Mouse (Mus musculus) 3134 (cell line): ENCODE results near the gene Cyp4f15.
"Not testable (repeated sequence)": the region's sequence is repeated elsewhere in the genome, so short reads cannot be mapped to it uniquely, and the experiment has no call there.

Source experiments
- DNase-seq: peaks from one replicate; pipeline ENCODE4 v3.0.0-alpha.2; 2011; ENCODE audit warnings: low spot score; ENCODE audit not compliant: insufficient read length; ENCODE audit errors: extremely low read depth

Cyp4f15 gene

DNA sequence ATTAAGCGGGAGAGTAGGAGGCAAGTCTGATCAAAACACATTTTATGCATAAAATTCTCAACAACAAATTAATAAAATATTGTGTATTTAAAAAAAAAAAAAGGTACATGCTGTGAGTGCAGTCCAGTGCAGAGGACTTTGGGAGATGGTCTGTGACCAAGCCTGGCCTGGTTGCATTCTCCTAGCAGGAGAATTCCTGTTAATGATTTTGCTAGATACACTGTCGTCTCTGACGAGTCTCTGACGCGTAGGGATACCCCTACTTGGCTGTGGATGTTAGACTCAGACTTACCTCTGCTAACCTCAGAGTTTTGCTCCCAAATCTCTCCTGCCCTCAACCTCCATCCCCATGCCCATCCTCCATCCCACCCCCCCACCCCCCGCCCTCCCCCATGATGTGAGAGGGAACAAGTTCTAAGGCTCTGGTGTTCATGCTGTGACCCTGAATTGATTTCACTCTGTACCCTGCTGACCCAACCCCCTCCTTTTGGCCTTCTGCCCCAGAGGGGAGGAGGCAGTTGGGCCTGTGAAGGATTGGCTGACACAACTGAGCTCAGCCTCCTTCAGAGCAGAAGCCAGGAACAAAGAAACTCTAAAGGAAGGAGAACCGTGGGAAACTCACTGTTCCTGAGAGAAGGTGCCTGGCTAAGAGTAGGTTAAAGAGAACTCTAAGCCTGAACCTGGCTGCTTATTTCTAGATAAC is at the start of gene Cyp4f15:
Gene Cyp4f15, plus strand, starts transcription at position 580 of the 703 bp plus-strand sequence.
- DNase-seq: no peak

DNA sequence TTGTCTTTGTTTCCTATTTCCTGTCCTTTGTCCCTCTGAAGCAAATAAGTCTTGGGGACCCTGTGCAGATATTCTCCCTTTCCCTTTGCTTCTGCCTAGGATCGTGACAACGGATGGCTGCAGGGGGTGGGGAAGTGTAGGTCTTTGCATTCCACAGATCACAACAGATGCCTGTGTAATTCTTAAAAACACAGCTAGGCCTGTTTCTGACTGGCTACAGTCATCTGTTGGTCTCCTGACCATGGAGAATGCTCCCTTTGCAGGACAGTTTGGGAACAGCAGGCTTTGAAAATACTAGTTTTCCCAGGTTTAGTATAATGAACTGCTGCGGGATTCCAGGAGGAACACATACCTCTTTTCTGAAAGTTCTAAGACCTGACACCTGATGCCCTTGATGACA is 49.1 kb upstream of the Cyp4f15 start:
- no peak for DNase-seq

DNA sequence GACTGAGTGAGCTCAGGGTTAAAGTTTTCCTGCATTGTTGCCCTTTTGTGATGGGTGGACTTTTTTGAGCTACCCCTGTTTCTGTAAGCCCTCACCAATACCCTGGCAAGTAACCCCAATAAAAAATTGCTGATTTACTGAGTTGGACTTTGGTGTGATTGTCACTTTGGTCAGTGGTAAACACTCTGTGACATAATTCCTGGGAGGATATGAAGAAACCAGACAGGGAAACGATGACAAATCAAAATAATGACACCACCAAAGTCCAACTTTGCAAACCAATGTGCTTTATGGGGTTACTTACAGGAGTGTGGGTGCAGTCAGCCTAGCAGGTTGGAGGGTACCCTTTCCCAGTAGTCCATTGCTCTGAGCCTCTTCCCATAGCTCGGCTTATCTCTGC is 48.3 kb upstream of the Cyp4f15 start:
- no peak for DNase-seq

DNA sequence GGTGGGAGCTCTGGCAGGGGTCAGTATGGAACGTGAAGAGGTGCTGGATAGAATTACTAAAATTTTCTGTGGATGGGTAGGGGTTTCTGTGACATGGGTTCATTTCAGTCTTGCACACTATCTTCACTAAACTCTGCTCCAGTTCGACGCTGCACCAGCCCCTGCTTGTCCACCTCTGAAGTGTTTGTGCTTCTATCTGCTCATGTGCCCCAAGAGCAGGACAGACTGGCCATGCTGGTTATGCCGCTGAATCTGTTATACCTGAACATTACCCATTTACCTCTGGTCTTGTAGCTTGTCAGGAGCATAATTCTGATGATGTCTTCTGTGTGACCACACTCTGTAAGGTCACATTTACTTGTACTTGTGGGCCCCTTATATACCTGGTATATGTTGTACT is 38.8 kb upstream of the Cyp4f15 start:
- no peak for DNase-seq

DNA sequence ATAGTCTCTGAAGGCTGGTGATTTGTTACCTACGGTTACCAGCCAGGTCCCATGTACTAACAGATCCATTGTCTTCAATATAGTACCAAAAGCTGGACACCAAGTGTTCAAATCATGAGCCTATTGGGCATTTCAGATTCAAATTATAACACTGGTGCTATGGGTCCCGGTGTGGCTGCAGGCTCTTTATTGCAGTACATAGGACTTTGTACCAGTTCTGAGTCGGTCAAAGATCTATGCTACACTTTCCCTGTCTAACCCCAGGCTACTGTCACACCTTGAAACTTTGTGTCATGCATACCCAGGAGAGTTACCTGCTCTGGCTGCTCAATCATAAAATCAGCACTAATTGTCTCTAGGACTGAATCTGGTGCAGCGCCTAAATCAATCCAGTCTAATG is 31.6 kb upstream of the Cyp4f15 start:
- no peak for DNase-seq

DNA sequence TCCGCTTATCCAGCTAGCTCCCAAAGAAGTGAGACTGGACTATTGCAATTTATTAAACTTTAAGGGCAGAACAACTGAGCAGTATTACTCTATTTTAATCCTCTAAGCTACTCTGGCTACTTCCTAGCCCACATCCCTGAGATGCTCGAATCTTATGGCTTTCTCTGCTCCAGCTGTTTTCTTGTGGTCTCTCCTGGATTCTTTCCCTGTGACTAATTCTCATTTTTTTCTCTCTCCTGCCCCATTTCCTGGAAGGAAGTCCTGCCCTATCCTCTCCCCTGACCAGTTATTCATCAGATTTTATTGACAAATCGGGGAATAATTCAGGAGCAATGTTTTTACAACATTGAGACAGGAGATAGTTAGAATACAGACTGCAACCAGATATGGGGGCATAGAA is 28.4 kb upstream of the Cyp4f15 start:
- DNase-seq: no peak

- DNase-seq: no peak
Observed at GRCm38 (mm10) chr17:32658246-32658645, 27.2 kb upstream of the Cyp4f15 start.

- DNase-seq: no peak
Observed at GRCm38 (mm10) chr17:32658712-32659111, 26.7 kb upstream of the Cyp4f15 start, which contains the start of gene Cyp4f40. Gene Cyp4f40 (plus strand): TSS chr17:32658900.

DNA sequence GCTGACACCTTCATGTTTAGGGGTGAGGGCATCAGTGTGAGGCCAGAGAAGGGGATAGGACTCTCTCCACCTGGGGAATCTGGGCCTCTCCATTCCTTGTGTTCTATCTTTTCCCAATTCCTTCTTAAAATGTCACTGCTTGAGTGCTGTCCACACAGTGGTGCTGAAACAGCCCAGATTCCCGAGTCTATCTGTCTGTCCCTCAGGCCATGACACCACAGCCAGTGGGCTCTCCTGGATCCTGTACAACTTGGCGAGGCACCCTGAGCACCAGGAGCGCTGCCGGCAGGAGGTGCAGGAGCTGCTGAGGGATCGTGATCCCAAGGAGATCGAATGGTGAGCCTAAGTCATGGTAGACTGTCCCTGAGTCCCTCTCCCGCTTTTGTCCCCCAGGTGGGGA is 11.5 kb upstream of the Cyp4f15 start:
- DNase-seq: no peak

DNA sequence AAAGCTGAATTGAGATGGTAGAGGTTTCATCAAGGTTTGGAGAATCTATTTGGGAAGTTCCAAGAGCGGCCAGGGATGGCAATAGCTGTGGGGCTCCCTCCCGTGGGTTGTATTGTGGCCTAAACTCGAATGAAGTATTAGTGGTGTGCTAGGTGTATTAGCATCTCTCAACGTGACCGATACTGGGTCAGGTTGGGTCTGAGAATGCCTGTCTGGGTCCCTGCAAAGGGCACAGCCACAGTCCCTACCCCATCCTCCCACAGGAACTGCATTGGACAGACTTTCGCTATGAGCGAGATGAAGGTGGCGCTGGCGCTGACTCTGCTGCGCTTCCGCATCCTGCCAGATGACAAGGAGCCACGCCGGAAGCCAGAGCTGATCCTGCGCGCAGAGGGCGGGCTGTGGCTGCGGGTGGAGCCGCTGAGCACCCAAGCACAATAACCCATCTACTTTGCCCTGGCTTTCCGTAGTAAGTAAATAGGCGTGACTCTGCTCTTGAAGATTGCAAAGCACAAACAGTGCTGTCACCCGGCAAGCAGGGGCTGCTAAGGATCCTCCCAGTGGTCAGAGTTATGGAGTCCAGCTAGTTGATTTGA is 9.3 kb upstream of the Cyp4f15 start:
- no peak for DNase-seq

DNA sequence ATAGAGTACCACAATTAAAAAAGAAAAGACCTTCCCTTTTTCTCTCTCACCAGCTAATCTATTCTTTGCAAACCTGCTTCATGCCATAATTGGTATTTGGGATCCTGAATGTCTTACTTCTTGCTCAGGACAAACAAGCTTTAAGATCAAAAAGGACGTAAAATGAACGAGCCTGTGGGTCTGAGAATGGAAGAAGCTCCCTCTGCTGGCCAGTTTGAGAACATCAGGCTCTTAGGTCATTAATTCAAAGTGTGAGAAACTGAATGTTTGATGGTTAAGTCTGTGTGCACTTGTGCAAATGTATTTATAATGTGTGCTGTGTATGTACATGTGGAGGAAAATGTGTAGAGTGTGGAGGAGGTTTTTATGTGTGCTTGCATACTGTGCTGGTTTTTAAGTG is 5.0 kb upstream of the Cyp4f15 start:
- no peak for DNase-seq

- DNase-seq: no peak
Observed at GRCm38 (mm10) chr17:32686722-32687121, 1.3 kb downstream of the Cyp4f15 start.

DNA sequence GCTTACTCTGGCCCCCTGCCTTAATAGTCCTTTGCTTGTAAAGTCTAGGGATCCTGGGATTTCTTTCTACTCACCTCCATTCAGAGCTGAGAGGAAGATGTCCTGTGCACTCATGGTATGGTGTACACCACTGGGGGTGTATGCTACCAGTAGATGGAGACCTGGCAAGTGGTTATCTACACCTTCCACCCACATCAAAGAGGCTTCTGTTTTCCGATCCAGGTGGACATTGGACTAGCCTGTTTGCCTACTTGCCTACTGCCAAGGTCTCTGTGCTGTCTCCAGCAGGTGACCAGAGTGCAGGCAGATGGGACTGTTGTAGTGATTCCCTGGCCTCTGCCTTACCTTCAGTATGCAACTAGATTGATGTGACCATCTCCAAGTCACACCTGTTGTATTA is 5.5 kb downstream of the Cyp4f15 start:
- no peak for DNase-seq

- no peak for DNase-seq
Observed at GRCm38 (mm10) chr17:32702826-32703225, 17.4 kb downstream of the Cyp4f15 start.

DNA sequence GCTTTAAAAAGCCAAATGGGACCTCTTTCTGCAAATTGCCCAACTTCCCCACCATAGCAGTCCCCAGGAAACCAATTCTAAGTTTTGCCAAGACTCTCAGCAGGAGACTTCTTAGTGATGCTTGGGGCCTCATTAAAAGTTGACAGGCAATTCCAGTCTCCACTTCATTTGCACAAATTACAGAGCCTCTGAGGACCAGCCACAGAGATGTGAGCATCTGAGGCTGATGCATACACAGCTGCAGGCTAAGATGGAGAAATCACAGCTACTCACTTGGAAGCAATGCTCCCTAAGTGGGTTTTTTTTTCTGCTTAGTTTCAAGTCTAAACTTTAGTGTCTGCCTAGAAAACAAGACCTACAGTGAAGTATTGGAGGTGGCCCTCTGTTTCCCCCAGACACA is 25.1 kb downstream of the Cyp4f15 start:
- not testable (repeated sequence) for DNase-seq

DNA sequence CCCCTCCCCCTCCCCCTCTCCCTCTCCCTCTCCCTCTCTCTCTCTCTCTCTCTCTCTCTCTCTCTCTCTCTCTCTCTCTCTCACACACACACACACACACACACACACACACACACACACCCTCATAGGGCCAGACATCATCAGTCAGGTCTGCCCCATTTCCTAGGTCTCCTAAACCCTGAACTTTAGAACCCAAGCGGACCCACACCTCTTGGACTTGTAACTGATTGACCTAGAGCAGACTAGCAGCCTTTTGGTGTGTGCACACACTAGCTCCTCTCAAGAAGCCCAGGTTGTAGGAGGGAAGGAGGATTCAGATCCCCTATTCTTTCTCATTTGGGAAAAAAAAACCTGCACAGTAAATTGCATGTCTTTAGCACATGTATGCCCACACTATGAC is 36.7 kb downstream of the Cyp4f15 start:
- DNase-seq: not testable (repeated sequence)

- no peak for DNase-seq
Observed at GRCm38 (mm10) chr17:32722771-32723170, 37.3 kb downstream of the Cyp4f15 start.

GRCm38 (mm10) chr17:32726360-32726759 is 40.9 kb downstream of the Cyp4f15 start:
- DNase-seq: not testable (repeated sequence)

DNA sequence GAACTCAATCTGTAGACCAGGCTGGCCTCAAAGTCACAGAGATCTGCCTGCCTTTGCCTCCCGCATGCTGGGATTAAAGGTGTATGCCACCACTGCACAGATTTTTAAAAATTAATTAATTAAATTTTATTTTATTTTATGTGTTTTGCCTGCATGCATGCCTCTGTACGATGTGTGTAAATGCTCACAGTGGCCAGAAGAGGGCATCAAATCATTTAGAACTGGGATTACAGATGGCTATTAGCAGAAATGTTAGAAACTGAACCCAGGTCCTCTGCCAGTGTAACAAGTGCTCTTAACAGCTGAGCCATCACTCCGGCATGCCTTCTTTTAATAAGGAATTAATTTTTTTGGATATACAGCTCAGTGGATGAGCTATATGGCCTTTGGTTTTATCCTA is 43.6 kb downstream of the Cyp4f15 start:
- DNase-seq: no peak

GRCm38 (mm10) chr17:32738406-32738805 is 53.0 kb downstream of the Cyp4f15 start:
- no peak for DNase-seq

- no peak for DNase-seq
Observed at GRCm38 (mm10) chr17:32741057-32741456, 55.6 kb downstream of the Cyp4f15 start.

- DNase-seq: no peak
Observed at GRCm38 (mm10) chr17:32750611-32751010, 65.2 kb downstream of the Cyp4f15 start.
